Mouse (Mus musculus): ENCODE results near the gene Ino80. TPM values are rescaled to one million over a fixed set of nuclear protein-coding genes. Genes with fewer than 3 reads are reported as not detected.
A peak's percentile ranks its signal among the peaks of the same experiment; 100 is the strongest.

Ino80 gene
- polyA plus RNA-seq, 1 experiment from 2014 or later = 1.4 TPM

GRCm38 (mm10) chr2:119498859-119499258 lies 21.4 kb upstream of the Ino80 start:
- WGBS (ENCODE audit: insufficient replicate concordance) = 52% methylated on average over 2 of the region's 2 CpGs
- Histone ChIP-seq H3K4me1 (replicated peaks) (no peaks in the 10 kb centered on the region), H3K9ac (no peak overlapping the region), H3K9me3 (replicated peaks) (no peaks in the 10 kb centered on the region), H3K27ac (replicated peaks) (no peak overlapping the region), H3K4me2 (no peak overlapping the region), H3K4me3 (replicated peaks) (no peak overlapping the region), H3K27me3 (no peaks in the 10 kb centered on the region), H3K36me3 (replicated peaks) (no peaks in the 10 kb centered on the region)
- ATAC-seq (ENCODE audit: insufficient read depth) = no peak

- Histone ChIP-seq H3K9me3 (replicated peaks) (no peaks in the 10 kb centered on the region), H3K27ac (replicated peaks) (no peak overlapping the region), H3K36me3 (replicated peaks) (no peaks in the 10 kb centered on the region), H3K9ac (no peak overlapping the region), H3K4me1 (replicated peaks) (no peaks in the 10 kb centered on the region), H3K4me2 (no peak overlapping the region), H3K4me3 (replicated peaks) (no peak overlapping the region), H3K27me3 (no peaks in the 10 kb centered on the region)
- 65% methylated on average over 2 of the region's 2 CpGs for WGBS (ENCODE audit: insufficient replicate concordance)
- ATAC-seq (ENCODE audit: insufficient read depth) = no peak
Observed at GRCm38 (mm10) chr2:119496082-119496481, 18.6 kb upstream of the Ino80 start.

- Histone ChIP-seq H3K27me3 (no peaks in the 10 kb centered on the region), H3K9ac (no peak overlapping the region), H3K4me2 (no peak overlapping the region), H3K27ac (replicated peaks) (no peak overlapping the region), H3K9me3 (replicated peaks) (no peaks in the 10 kb centered on the region), H3K4me3 (replicated peaks) (no peak overlapping the region), H3K4me1 (replicated peaks) (no peaks in the 10 kb centered on the region), H3K36me3 (replicated peaks) (no peaks in the 10 kb centered on the region)
- WGBS (ENCODE audit: insufficient replicate concordance) = 38% methylated on average over 5 of the region's 5 CpGs
- ATAC-seq (ENCODE audit: insufficient read depth) = no peak
Observed at GRCm38 (mm10) chr2:119491953-119492352, 14.5 kb upstream of the Ino80 start.

GRCm38 (mm10) chr2:119486488-119486887 lies 9.0 kb upstream of the Ino80 start:
- no peaks in the 10 kb centered on the region for H3K36me3 ChIP-seq (replicated peaks)
- H3K9me3 ChIP-seq (replicated peaks) = no peaks in the 10 kb centered on the region
- no peaks in the 10 kb centered on the region for H3K4me1 ChIP-seq (replicated peaks)
- H3K4me2 ChIP-seq = no peak overlapping the region
- 36% methylated on average over 4 of the region's 4 CpGs for WGBS (ENCODE audit: insufficient replicate concordance)
- ATAC-seq (ENCODE audit: insufficient read depth) = no peak
- no peak overlapping the region for H3K9ac ChIP-seq
- H3K27ac ChIP-seq (replicated peaks) = no peak overlapping the region
- H3K4me3 ChIP-seq (replicated peaks) = no peak overlapping the region
- H3K27me3 ChIP-seq = no peaks in the 10 kb centered on the region

GRCm38 (mm10) chr2:119482307-119482706 lies 4.8 kb upstream of the Ino80 start:
- Histone ChIP-seq H3K9me3 (replicated peaks) (no peaks in the 10 kb centered on the region), H3K27ac (replicated peaks) (no peak overlapping the region), H3K4me2 (no peak overlapping the region), H3K4me1 (replicated peaks) (peaks cover 10% of the 10 kb centered on the region), H3K4me3 (replicated peaks) (no peak overlapping the region), H3K27me3 (no peaks in the 10 kb centered on the region), H3K36me3 (replicated peaks) (no peaks in the 10 kb centered on the region), H3K9ac (no peak overlapping the region)
- 66% methylated on average over 1 of the region's 1 CpGs for WGBS (ENCODE audit: insufficient replicate concordance)
- ATAC-seq (ENCODE audit: insufficient read depth) = no peak

GRCm38 (mm10) chr2:119478397-119478749 lies 886 bp upstream of the Ino80 start:
- H3K27me3 ChIP-seq = no peaks in the 10 kb centered on the region
- 5% methylated on average over 9 of the region's 9 CpGs for WGBS (ENCODE audit: insufficient replicate concordance)

GRCm38 (mm10) chr2:119476621-119477391 lies 681 bp downstream of the Ino80 start:
- peaks cover 37% of the 10 kb centered on the region for H3K4me1 ChIP-seq (replicated peaks)
- WGBS (ENCODE audit: insufficient replicate concordance) = under 1% methylated on average over 44 of the region's 44 CpGs

More at GRCm38 (mm10) chr2:119478397-119478749, 886 bp upstream of the Ino80 start:
- Histone ChIP-seq H3K27ac (replicated peaks) (peak overlapping the region; percentile 100), H3K4me1 (replicated peaks) (peaks cover 36% of the 10 kb centered on the region), H3K9me3 (replicated peaks) (no peaks in the 10 kb centered on the region), H3K9ac (peak overlapping the region; percentile 96), H3K4me2 (peak overlapping the region; percentile 92), H3K36me3 (replicated peaks) (no peaks in the 10 kb centered on the region), H3K4me3 (replicated peaks) (peak overlapping the region; percentile 90)
- ATAC-seq (ENCODE audit: insufficient read depth) = no peak

GRCm38 (mm10) chr2:119476166-119476565 lies 1.3 kb downstream of the Ino80 start:
- H3K27ac ChIP-seq (replicated peaks) = peak overlapping the region; percentile 100
- WGBS (ENCODE audit: insufficient replicate concordance) = 10% methylated on average over 7 of the region's 7 CpGs
- H3K4me2 ChIP-seq = peak overlapping the region; percentile 92
- H3K4me3 ChIP-seq (replicated peaks) = peak overlapping the region; percentile 90
- no peaks in the 10 kb centered on the region for H3K9me3 ChIP-seq (replicated peaks)
- peak overlapping the region; percentile 96 for H3K9ac ChIP-seq
- H3K27me3 ChIP-seq = no peaks in the 10 kb centered on the region
- ATAC-seq (ENCODE audit: insufficient read depth) = no peak
- 0 out of 2 replicates have a peak, but pooled peaks cover 4% of the 10 kb centered on the region for H3K36me3 ChIP-seq (replicated peaks)
- H3K4me1 ChIP-seq (replicated peaks) = peaks cover 37% of the 10 kb centered on the region

More at GRCm38 (mm10) chr2:119476621-119477391, 681 bp downstream of the Ino80 start:
- peak overlapping the region; percentile 100 for H3K27ac ChIP-seq (replicated peaks)
- no peaks in the 10 kb centered on the region for H3K27me3 ChIP-seq
- ATAC-seq (ENCODE audit: insufficient read depth) = peak; percentile 16
- peak overlapping the region; percentile 96 for H3K9ac ChIP-seq
- H3K9me3 ChIP-seq (replicated peaks) = no peaks in the 10 kb centered on the region
- H3K36me3 ChIP-seq (replicated peaks) = 0 out of 2 replicates have a peak, but pooled peaks cover 4% of the 10 kb centered on the region
- H3K4me2 ChIP-seq = peak overlapping the region; percentile 92
- peak overlapping the region; percentile 90 for H3K4me3 ChIP-seq (replicated peaks)

GRCm38 (mm10) chr2:119463945-119464344 lies 13.5 kb downstream of the Ino80 start:
- no peak overlapping the region for H3K4me2 ChIP-seq
- H3K36me3 ChIP-seq (replicated peaks) = peaks cover 8% of the 10 kb centered on the region; the same call in 1 of the 2 replicates
- no peak for ATAC-seq (ENCODE audit: insufficient read depth)
- no peak overlapping the region for H3K27ac ChIP-seq (replicated peaks)
- H3K27me3 ChIP-seq = no peaks in the 10 kb centered on the region
- no peak overlapping the region for H3K9ac ChIP-seq
- WGBS (ENCODE audit: insufficient replicate concordance) = 56% methylated on average over 4 of the region's 4 CpGs
- no peak overlapping the region for H3K4me3 ChIP-seq (replicated peaks)
- peaks cover 7% of the 10 kb centered on the region; the same call in 1 of the 2 replicates for H3K4me1 ChIP-seq (replicated peaks)
- no peaks in the 10 kb centered on the region for H3K9me3 ChIP-seq (replicated peaks)

GRCm38 (mm10) chr2:119463114-119463775 lies 14.2 kb downstream of the Ino80 start:
- ATAC-seq (ENCODE audit: insufficient read depth) = no peak
- Histone ChIP-seq H3K27ac (replicated peaks) (no peak overlapping the region), H3K4me1 (replicated peaks) (peaks cover 7% of the 10 kb centered on the region; the same call in 1 of the 2 replicates), H3K9me3 (replicated peaks) (no peaks in the 10 kb centered on the region), H3K4me2 (no peak overlapping the region), H3K9ac (no peak overlapping the region), H3K4me3 (replicated peaks) (no peak overlapping the region), H3K36me3 (replicated peaks) (peaks cover 8% of the 10 kb centered on the region; the same call in 1 of the 2 replicates), H3K27me3 (no peaks in the 10 kb centered on the region)
- 75% methylated on average over 5 of the region's 5 CpGs for WGBS (ENCODE audit: insufficient replicate concordance)

- peaks cover 10% of the 10 kb centered on the region for H3K36me3 ChIP-seq (replicated peaks)
- no peak overlapping the region for H3K4me3 ChIP-seq (replicated peaks)
- H3K9me3 ChIP-seq (replicated peaks) = no peaks in the 10 kb centered on the region
- no peak overlapping the region for H3K4me2 ChIP-seq
- H3K9ac ChIP-seq = no peak overlapping the region
- ATAC-seq (ENCODE audit: insufficient read depth) = no peak
- H3K27me3 ChIP-seq = no peaks in the 10 kb centered on the region
- H3K4me1 ChIP-seq (replicated peaks) = peaks cover 6% of the 10 kb centered on the region; the same call in 1 of the 2 replicates
- H3K27ac ChIP-seq (replicated peaks) = no peak overlapping the region
- 85% methylated on average over 3 of the region's 3 CpGs for WGBS (ENCODE audit: insufficient replicate concordance)
Observed at GRCm38 (mm10) chr2:119461028-119461427, 16.5 kb downstream of the Ino80 start.

Data from liver, embryonic 15.5 days (tissue).